Mouse (Mus musculus) testis, adult 2 months (tissue): Measurements from ENCODE around the gene Zfyve28.

ENCODE experiments used
- CTCF ChIP-seq: fragments of 200-500 bp; IDR thresholded peaks from 2 replicates; pipeline ENCODE4 v1.5.1; 2012; ENCODE audit warnings: low read depth, mild to moderate bottlenecking, inconsistent platforms, low read length, moderate library complexity; ENCODE audit not compliant: control insufficient read depth, insufficient read depth, insufficient replicate concordance
- POLR2A ChIP-seq: fragments of 200-500 bp; IDR thresholded peaks from 2 replicates; pipeline ENCODE4 v1.6.1; 2012; ENCODE audit warnings: low read depth, mild to moderate bottlenecking, inconsistent platforms, low read length, moderate library complexity; ENCODE audit not compliant: control insufficient read depth

DNA sequence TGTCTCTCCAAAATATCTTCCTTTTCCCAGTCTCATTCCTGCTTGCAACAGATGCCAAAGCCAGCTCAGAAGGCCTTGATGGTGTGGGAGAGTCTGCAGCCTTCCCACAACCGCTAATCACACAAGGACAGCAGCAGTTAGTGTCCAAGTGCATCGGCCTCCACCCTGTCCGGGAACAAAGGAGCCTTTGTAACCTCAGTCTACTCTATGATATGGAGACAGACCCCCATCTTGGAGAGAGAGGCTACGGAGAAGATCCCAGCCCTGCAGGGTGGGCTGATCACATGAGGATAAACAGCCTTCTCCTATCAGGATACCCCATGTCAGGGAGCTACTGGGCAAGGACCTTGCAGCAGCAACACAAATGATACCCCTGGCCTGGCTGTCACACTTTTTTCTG, 36.5 kb downstream of the Zfyve28 start:
- TF ChIP-seq POLR2A: no peak
- no peak for TF ChIP-seq CTCF
